Mouse (Mus musculus): ENCODE measurements at regions not wholly inside any gene's neighbourhood (a gene's known extent, or its start where the extent isn't known, plus 50 kb on each side); places are given as distances from the start of the nearest gene placed in this dataset.

DNA sequence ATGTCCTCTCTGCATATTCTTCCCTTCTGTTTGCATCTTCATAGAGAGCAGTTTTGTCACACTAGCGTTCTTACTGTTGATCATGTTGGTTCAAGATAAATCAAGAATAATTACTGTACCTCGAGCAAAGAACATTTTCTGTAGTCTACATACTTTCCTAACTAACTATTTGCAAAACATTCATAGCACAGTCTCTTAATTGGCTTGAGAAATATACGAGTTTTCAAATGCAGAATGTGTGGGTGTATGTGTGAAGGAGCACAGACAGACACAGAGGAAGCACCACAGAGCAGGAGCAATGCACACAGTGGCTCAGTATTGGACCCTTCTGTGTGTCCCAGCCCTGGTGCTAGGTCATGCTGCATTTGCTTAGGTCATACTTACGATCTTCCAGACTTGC, 322.7 kb upstream of the 4931417E11Rik start:
- POLR2A ChIA-PET: no interaction called here
- CTCF ChIA-PET: no interaction called here

DNA sequence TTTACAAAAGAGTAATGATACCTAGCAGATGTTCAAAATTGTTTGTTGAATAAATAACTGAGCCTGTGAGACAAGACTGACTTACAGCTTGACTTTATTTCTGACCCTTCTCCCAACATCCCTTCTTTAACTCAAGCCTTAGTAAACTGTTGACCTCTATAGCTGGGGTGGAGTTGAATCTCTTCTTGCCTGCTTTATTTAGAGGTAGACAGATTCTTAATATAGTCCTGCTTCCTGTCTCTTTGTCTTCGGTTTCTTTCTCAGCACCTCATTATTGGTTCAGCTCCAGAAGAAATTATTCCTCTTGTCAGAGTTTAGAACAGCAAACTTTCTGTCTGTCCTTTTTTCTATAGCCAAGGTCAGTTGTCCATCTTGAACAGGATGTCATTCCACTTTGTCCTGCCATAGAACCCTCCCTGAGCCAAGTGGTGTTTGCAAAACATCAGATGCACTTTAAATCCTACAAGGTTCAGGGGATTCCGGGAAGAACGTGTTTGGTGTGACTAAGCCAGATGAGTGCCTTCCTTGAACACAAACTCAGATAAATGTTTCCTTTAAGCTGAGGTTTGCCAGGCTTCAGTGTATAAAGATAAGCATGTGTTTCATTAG, 286.8 kb upstream of the 4931417E11Rik start:
- ChIA-PET POLR2A (no interaction called here), CTCF (interaction anchor here in 1 of 4 experiments (0.6 kb wide), 1 partner anchor 982 kb away, joined by 5 read pairs; no protein-coding TSS in a partner anchor)
